Mouse (Mus musculus): Measurements from ENCODE around the gene Polr3h. TPM values are rescaled to one million over a fixed set of nuclear protein-coding genes. Genes with fewer than 3 reads are reported as not detected.
"Not testable (repeated sequence)": the region's sequence is repeated elsewhere in the genome, so short reads cannot be mapped to it uniquely, and the experiment has no call there.

Gene Polr3h
- total RNA-seq, 2 experiments from 2014 or later = 5.9 to 6.3 TPM

- no peak for DNase-seq
Observed at GRCm38 (mm10) chr15:81917201-81917600, 8.8 kb downstream of the Polr3h start.

DNA sequence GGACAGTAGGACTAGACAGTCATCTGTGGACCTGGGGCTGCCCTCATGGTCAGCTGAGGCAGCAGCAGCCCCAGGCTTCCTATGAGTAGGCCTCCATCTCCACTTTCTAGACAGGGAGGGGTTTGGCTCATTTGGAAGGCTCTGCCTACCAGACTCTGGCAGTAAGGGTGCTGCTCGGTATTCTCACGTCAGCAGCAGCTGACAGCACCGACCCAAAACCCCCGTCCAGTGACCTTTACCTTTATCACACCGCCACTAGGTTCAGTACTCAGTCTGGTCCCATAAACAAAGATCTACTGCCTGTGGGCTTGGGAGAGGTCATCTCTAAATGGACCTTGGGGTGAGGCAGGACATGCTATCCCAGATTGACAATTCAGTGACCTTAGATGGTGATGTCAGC lies 10.4 kb downstream of the Polr3h start:
- no peak for DNase-seq

GRCm38 (mm10) chr15:81914668-81915067 lies 11.4 kb downstream of the Polr3h start:
- DNase-seq = no peak

DNA sequence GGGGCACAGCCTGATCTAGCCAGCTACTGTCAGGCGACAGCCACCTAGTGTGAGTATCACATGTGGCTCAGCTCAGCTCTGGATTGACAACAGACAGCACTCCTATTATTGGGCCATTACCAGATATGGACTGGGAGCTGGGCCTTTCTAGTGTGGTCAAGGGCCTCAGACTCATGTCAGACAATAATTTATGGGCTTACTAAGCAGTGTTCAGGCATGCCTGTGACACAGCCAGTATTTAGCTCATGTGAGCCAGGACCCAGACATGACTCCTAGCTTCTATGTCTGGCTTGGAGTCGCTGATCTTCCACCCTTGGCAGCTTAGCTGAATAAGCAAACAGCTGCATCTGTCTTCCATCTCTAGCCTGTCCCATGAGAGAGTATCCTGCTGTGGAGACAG lies 13.5 kb downstream of the Polr3h start:
- DNase-seq = peak; percentile 66

DNA sequence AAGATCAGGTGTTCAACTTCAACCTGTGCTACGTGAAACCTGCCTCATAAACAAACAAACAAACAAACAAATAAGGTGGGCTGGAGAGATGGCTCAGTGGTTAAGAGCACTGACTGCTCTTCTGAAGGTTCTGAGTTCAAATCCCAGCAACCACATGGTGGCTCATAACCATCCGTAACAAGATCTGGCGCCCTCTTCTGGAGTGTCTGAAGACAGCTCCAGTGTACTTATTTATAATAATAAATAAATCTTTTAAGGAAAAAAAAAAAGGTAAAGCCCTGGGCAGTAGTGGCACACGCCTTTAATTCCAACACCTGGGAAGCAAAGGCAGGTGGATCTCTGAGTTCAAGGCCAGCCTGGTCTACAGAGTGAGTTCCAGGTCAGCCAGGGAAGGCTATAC lies 17.3 kb downstream of the Polr3h start:
- DNase-seq = not testable (repeated sequence)

DNA sequence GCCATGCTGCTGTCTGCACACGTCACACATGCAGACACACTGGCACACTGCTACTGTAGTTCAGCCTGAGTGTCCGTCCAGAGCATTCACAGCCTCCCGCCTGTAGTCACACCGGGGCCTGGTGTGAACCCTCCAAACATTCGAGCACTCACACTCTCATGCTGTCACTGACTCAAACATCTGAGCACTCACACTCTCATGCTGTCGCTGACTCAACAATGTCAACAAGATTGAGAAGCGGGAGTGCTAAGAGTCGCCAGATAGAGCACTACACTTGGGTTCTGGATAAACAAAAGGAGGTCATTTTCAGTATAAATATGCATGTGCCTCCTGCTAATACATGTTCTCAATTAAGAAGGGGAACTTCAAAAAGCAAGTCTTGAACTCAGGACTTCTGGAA lies 18.1 kb downstream of the Polr3h start:
- DNase-seq = no peak

DNA sequence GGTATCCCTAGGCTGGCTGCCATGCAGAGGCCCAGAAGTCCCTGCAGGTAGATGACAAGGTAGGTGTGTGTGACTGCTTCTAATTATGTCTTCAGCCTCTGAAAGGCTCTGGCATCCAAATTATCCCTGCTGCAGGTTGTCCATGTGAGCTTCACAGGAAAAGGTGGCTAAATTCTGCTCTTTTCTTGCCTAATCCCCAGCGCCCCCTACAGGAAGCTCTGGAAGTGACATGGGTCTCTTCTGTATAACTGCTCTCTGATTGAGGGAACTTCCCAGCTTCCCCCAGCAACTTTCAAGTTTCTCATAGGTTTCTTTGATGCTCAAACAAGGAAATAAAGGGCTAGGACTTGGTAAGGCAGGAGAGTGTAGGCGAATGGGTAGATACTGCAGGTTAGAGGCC lies 21.1 kb downstream of the Polr3h start:
- no peak for DNase-seq

DNA sequence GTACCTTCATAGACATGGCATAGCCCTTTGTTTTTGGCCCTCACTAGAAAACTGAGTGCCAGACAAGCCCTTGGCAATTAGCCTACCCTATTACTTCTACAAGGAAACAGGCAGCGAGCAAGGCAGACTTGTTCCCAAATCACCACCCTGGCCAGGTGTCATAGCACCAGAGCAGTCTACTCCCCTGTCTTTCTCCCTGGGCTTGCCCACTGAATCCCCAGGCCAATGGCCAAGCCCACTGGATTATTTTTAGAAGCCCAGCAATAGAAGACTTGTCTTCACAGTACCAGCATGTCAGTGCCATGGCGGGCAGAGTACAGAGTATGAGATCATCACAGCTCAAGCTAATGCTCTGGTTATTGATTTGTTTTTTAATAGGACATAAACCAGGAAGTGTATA lies 27.3 kb downstream of the Polr3h start:
- no peak for DNase-seq

DNA sequence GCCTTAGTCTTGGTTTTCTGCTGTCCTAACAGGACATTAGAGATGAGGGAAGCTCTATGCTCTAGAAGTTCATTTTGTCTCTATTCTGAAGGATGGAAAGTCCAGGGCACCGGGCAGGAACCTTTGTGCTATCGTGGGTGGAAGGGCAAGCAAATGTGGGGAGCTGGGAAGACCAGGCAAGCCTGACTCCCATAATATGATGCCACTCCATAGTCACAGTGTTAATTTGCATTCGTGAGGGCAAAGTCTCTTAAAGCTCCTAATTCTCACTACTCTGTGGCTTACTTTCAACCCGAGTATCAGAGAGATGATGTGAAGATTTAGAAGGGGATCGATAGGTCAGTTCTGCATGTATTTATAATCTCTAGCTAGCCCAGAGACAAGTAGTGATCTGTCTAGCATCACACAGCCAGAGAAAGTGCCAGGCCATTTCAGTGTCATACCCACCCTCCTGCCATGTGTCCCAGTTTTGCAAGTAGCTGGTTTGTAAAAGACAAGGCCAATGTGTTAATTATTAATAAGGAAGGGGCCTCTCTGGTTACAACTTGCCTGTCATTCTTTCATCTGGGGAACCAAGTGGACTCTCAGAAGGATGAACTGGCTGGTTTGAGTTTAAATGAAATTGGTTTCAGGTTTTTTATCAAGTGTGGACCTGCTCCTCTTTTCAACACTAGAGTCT lies 28.3 kb downstream of the Polr3h start:
- DNase-seq = no peak

DNA sequence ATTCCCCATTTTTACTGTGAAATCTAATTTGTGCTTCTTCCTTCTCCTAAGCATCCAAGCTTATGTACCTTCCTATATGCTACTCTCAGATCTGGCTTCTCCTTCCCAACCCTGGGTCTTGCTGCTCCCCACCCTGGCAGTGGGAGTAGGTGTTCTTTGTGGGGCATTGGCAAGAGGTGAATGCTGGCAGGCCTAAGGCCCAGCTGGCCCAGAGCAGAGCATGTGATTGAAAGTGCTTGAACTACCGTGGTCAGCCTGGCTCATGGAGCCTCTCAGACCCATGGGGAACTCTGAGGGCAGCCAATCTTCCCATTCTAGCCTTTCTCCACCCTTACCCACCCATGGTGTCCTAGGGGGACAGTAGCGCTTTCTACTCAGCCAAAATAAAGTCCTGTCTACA lies 29.6 kb downstream of the Polr3h start:
- DNase-seq = no peak

- DNase-seq = no peak
Observed at GRCm38 (mm10) chr15:81894002-81894401, 32.0 kb downstream of the Polr3h start.

DNA sequence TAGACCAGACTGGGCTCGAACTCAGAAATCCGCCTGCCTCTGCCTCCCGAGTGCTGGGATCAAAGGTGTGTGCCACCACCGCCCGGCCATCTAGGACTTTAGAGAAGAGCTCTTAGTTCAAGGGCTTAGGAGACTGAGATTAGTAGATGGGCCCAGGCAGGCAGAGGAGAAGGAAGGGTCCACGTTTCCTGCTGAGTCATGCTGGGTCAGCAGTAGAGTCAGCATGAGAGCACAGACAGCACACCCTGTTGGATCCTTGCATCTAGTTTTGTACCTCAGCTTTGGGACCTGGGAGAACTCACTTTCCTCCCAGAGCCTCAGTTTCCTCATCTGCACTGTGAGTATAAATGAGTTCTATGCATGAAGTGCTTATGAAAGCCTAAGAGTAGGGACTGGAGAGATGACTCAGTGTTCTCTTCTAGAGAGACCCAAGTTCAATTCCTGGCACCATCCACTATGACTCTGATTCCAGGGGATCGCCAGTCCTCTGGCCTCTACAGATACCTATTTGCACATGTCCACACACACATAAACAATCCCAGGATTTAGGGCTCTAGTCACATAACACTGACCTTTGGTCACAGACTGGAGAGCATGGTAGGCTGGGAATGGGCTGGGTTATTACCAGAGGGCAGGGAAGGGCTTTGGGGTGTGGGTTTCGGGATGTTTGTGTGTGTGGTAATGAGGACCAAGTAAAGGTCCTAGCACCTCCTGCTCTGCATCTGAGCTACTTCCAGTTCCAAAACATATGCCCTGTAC lies 34.0 kb downstream of the Polr3h start:
- no peak for DNase-seq

- DNase-seq = no peak
Observed at GRCm38 (mm10) chr15:81891140-81891802, 34.8 kb downstream of the Polr3h start.

DNA sequence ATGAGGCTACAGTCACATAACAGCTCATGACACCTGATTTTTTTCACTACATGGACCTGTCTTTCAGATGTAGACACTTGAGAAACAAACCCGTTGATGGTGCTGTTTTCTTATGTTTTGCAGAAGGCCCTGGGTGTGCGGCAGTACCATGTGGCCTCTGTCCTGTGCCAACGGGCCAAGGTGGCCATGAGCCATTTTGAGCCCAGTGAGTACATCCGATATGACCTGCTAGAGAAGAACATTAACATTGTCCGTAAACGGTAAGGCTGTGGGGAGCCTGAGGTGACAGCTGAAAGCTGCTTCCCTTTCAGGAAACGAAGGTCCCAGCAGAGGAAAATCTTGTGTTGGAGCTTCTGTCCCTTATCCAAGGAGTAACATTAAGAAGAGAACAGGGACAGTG lies 36.9 kb downstream of the Polr3h start:
- DNase-seq = peak; percentile 72

DNA sequence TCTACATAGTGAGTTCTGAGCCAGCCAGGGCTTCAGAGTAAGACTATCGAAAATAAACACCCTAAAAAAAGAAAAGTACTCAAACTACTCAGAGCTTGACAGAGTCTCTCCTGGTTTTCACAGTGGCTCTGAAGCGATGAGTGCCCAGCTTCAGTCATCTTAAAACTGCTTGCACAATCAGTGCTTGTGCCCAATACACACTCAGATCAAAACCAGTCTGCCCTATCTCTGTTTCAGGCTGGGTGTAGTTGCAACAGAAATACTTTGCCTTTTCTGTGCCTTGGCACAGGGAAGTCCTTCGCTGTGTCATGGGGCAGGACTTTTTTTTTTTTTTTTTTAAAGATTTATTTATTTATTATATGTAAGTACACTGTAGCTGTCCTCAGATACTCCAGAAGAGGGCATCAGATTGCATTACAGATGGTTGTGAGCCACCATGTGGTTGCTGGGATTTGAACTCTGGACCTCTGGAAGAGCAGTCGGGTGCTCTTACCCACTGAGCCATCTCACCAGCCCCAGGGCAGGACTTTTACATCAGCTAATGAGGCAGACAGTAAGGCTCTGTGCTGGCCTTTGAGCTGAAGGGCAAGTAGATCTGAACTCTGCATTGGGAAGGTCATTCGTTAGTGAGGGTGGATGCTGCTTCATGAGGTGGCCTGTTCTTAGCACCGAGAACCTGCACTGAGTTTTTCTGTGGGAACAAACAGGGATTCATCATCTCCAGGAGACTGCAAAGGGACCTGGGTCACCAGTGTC lies 39.1 kb downstream of the Polr3h start:
- DNase-seq = no peak

DNA sequence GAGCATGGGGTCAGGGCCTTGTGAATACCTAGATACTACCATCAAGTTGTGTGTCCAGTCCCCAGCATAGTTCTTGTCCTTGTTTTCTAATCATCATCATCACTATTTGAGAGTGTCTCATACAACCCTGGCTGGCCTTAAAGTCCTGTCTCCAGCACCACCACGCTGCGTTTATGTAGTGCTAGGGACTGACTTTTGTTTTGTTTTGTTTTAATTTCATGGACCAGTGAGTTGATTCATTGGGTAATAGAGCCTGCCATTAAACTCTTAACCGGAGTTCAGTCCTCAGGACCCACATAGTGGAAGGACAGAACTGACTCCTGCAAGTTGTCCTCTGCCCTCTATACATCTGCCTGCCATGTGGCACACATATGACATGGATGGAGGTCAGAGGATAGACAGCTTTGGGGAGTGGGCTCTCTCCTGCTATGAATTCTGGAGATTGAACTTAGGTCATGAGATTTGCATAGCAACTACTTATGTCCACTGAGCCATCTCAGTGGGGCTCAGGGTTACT lies 40.6 kb downstream of the Polr3h start:
- no peak for DNase-seq

DNA sequence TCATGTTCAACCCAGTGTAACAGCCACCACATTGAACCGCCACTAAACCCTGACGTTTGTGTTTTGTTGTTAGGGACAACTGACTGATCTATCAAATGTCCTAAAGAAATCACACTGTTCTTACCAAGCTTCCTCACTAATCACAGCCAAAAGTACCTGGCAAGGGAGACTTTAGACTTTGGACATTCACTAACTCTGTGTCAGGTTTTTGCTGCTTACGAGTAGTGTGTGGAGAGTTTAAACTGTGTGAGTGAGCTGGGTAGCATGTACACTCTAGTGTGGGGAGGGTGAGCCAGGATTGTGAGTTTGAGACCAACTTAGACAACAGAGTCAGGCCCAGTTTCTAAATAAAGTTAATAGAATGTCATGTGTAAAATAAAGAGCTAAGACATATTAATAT lies 43.7 kb downstream of the Polr3h start:
- DNase-seq = no peak

GRCm38 (mm10) chr15:81879531-81880401 lies 46.3 kb downstream of the Polr3h start:
- DNase-seq = no peak

DNA sequence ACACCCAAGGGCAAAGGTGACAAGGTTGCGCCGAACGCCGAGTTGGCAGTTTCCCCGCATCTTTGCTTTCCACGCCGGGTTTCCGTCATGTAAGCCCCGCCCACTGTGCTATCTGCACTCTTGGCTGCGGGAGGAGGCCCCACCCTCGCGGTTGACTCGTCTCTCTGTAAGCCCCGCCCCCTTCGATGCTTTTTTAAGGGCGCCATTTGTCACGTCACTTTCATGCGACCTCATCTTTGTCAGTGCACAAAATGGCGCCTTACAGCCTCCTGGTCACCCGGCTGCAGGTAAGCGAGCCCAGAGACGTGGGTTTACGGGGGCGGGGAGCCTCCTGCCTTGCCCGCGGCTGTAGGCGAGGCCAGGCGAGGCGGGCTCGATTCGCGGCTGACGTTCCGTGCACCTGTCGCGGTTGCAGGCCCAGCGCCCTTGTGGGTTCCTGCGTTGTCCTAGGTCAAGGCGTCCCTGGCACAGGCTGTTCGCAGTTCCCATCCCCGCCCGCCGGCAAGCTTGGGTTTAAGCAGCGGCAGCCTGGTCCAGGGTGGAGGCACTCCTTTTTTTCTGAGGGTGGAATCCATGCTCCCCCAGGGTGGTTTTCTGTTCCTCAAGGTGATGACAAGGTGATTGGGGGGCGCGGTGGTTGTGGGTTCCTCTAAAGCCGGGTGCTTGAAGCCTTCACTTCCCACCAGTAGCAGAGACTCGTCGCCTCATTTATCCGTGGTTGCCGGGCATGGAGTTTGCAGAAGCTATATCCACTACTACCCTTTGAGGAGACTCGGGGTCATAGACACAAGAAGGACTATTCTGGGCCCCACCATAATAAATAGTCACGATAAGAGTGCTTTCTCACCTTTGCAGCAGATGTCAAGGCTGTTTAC lies 53.5 kb downstream of the Polr3h start, which contains the start of gene Aco2:
Gene Aco2 (plus strand): TSS at position 48 of the 875 bp plus-strand sequence.
- DNase-seq = peak; percentile 98

- peak; percentile 81 for DNase-seq
Observed at GRCm38 (mm10) chr15:81871604-81872261, 54.3 kb downstream of the Polr3h start, which contains the start of gene Phf5a. Phf5a (minus strand) TSS chr15:81871911.
